8 mouse cellular contexts compared by ENCODE assay signal in genomic region chr9:55149499-55150278, GRCm38 (mm10). TPM values are rescaled to one million over a fixed set of nuclear protein-coding genes. Genes with fewer than 3 reads are reported as not detected.
DNase-seq lines count a peak whose midpoint lies in the region; ATAC-seq and TF ChIP-seq lines count a peak whose summit lies in the region.

No protein-coding gene starts in this region.

- peak overlapping the region; percentile 37; the same call in 1 of the 2 replicates for H3K4me2 ChIP-seq in CH12.LX (ENCODE audit: insufficient read depth, low read depth, poor library complexity, severe bottlenecking)
- peak overlapping the region; percentile 83 for H3K4me2 ChIP-seq in heart, postnatal 0 days (ENCODE audit: low read depth, low read length)
- H3K4me2 ChIP-seq in neural tube, embryonic 13.5 days: peak overlapping the region; percentile 90

- peaks cover 29% of the 10 kb centered on the region for H3K79me2 ChIP-seq in CH12.LX (replicated peaks; ENCODE audit: control insufficient read depth, extremely low read depth, insufficient read depth, poor library complexity, severe bottlenecking)

- no peaks in the 10 kb centered on the region for H3K27me3 ChIP-seq in CH12.LX (replicated peaks)
- H3K27me3 ChIP-seq in heart, postnatal 0 days (ENCODE audit: control insufficient read depth, insufficient read depth, low read length): no peaks in the 10 kb centered on the region
- H3K27me3 ChIP-seq in neural tube, embryonic 13.5 days: no peaks in the 10 kb centered on the region
- H3K27me3 ChIP-seq in testis, adult 2 months (ENCODE audit: control insufficient read depth, insufficient read depth, low read length): no peaks in the 10 kb centered on the region

- H3K27ac ChIP-seq in CH12.LX (ENCODE audit: insufficient read depth, low read depth): 0 out of 2 replicates have a peak overlapping the region, but pooled peaks have one; percentile 14
- H3K27ac ChIP-seq in bone marrow, adult 2 months (ENCODE audit: control insufficient read depth, insufficient read depth, low read depth, low read length, poor library complexity): peak overlapping the region; percentile 52
- peak overlapping the region; percentile 78 for H3K27ac ChIP-seq in heart, postnatal 0 days (ENCODE audit: low read depth)
- H3K27ac ChIP-seq in neural tube, embryonic 13.5 days (replicated peaks): peak overlapping the region; percentile 89
- peak overlapping the region; percentile 91 for H3K27ac ChIP-seq in testis, adult 2 months (ENCODE audit: control insufficient read depth, insufficient read depth, low read depth, low read length)

- no peak for TF ChIP-seq CTCF in CH12.LX (conservative IDR thresholded peaks at IDR 0.05 in 1 of 2, IDR thresholded peaks at IDR 0.05 in 1 of 2; ENCODE audit: low read depth in 2 of 2, low read length in 2 of 2)
- TF ChIP-seq CTCF in bone marrow, adult 2 months (IDR thresholded peaks at IDR 0.05; ENCODE audit: control insufficient read depth, insufficient read depth, low read length): no peak
- TF ChIP-seq CTCF in heart, postnatal 0 days (IDR thresholded peaks at IDR 0.05; ENCODE audit: low read depth): no peak
- TF ChIP-seq CTCF in lung, adult 2 months (IDR thresholded peaks at IDR 0.05; ENCODE audit: insufficient read depth, low read length): no peak
- TF ChIP-seq CTCF in testis, adult 2 months (IDR thresholded peaks at IDR 0.05; ENCODE audit: control insufficient read depth, insufficient read depth, insufficient replicate concordance, low read depth, low read length): no peak

- under 1% methylated on average over 91 of the region's 93 CpGs for WGBS in bone marrow, adult 2 months
- 0% methylated on average over 76 of the region's 93 CpGs for WGBS in heart, postnatal 0 days
- under 1% methylated on average over 93 of the region's 93 CpGs for WGBS in lung, adult 2 months
- under 1% methylated on average over 84 of the region's 93 CpGs for WGBS in neural tube, embryonic 13.5 days

- H3K4me1 ChIP-seq in CH12.LX (ENCODE audit: control insufficient read depth in 1 of 2, insufficient read depth in 2 of 2): peaks cover 16 to 38% of the 10 kb centered on the region in 2 experiments
- H3K4me1 ChIP-seq in bone marrow, adult 2 months (ENCODE audit: control insufficient read depth, insufficient read depth, low read length): no peaks in the 10 kb centered on the region; the same call in 1 of the 2 replicates
- H3K4me1 ChIP-seq in heart, postnatal 0 days (ENCODE audit: control insufficient read depth, insufficient read depth): peaks cover 14% of the 10 kb centered on the region; the same call in 1 of the 2 replicates
- H3K4me1 ChIP-seq in lung, adult 2 months (ENCODE audit: control insufficient read depth, insufficient read depth, low read length): peaks cover 9% of the 10 kb centered on the region
- peaks cover 39% of the 10 kb centered on the region for H3K4me1 ChIP-seq in neural tube, embryonic 13.5 days (replicated peaks)
- peaks cover 3% of the 10 kb centered on the region; the same call in 1 of the 2 replicates for H3K4me1 ChIP-seq in testis, adult 2 months (ENCODE audit: control insufficient read depth, insufficient read depth, low read length)

- TF ChIP-seq RAD21 in CH12.LX (IDR thresholded peaks at IDR 0.05; ENCODE audit: low read depth, low read length): no peak

- TF ChIP-seq POLR2A in CH12.LX (IDR thresholded peaks at IDR 0.05; ENCODE audit: low read depth, low read length): no peak
- TF ChIP-seq POLR2A in bone marrow, adult 2 months (IDR thresholded peaks at IDR 0.05; ENCODE audit: borderline replicate concordance, control insufficient read depth, low read depth, low read length): peak; percentile 1; the same call in 1 of the 2 replicates
- 0 out of 2 replicates have a peak, but pooled peaks have one; percentile 0 for TF ChIP-seq POLR2A in lung, adult 2 months (IDR thresholded peaks at IDR 0.05; ENCODE audit: borderline replicate concordance, extremely low read depth, low read depth, low read length)
- TF ChIP-seq POLR2A in testis, adult 2 months (IDR thresholded peaks at IDR 0.05; ENCODE audit: control insufficient read depth, low read depth, low read length): peak; percentile 49; the same call in 1 of the 2 replicates

- dilution Hi-C loops in CH12.LX (cut with MboI; ENCODE audit: extremely low pct_ligation_motif_present, extremely low pct_unique_long_range_greater_than_20kb, low sequenced_read_pairs): no loop called here

- peak; percentile 21 for DNase-seq in CH12.LX (ENCODE audit: extremely low read depth)
- peak; percentile 33 for DNase-seq in heart, postnatal 0 days (ENCODE audit: low spot score)
- DNase-seq in kidney, postnatal 25 days: peak; percentile 49 to 78
- peak; percentile 71 for DNase-seq in lung, adult 2 months

- H3K4me3 ChIP-seq in CH12.LX (replicated peaks in 1 of 3; ENCODE audit: low read depth in 2 of 3, low read length in 2 of 3, poor library complexity in 1 of 3): peak overlapping the region; percentile 82 to 90 (median 83)
- H3K4me3 ChIP-seq in bone marrow, adult 2 months (replicated peaks; ENCODE audit: control insufficient read depth, low read depth, low read length): peak overlapping the region; percentile 68
- H3K4me3 ChIP-seq in heart, postnatal 0 days (ENCODE audit: low read depth, low read length): peak overlapping the region; percentile 96
- peak overlapping the region; percentile 73 for H3K4me3 ChIP-seq in lung, adult 2 months (replicated peaks; ENCODE audit: extremely low read depth, low read depth, low read length)
- peak overlapping the region; percentile 95 for H3K4me3 ChIP-seq in neural tube, embryonic 13.5 days
- H3K4me3 ChIP-seq in testis, adult 2 months (ENCODE audit: control insufficient read depth, low read depth, low read length): peak overlapping the region; percentile 94

- H3K36me3 ChIP-seq in CH12.LX (replicated peaks in 1 of 2; ENCODE audit: control insufficient read depth in 1 of 2, insufficient read depth in 1 of 2, low read length in 1 of 2): peaks cover 0 to 16% of the 10 kb centered on the region in 2 experiments
- no peaks in the 10 kb centered on the region for H3K36me3 ChIP-seq in heart, postnatal 0 days (replicated peaks; ENCODE audit: control insufficient read depth, insufficient read depth, low read length)
- H3K36me3 ChIP-seq in neural tube, embryonic 13.5 days: 0 out of 2 replicates have a peak, but pooled peaks cover 3% of the 10 kb centered on the region
- no peaks in the 10 kb centered on the region for H3K36me3 ChIP-seq in testis, adult 2 months (ENCODE audit: control insufficient read depth, insufficient read depth, low read length)

- no peaks in the 10 kb centered on the region for H3K9me3 ChIP-seq in CH12.LX (replicated peaks; ENCODE audit: low read length)
- H3K9me3 ChIP-seq in heart, postnatal 0 days (replicated peaks; ENCODE audit: control insufficient read depth, low read length): no peaks in the 10 kb centered on the region
- no peaks in the 10 kb centered on the region for H3K9me3 ChIP-seq in neural tube, embryonic 13.5 days

- peak overlapping the region; percentile 70 for H3K9ac ChIP-seq in CH12.LX (ENCODE audit: insufficient read depth, low read depth)
- H3K9ac ChIP-seq in heart, postnatal 0 days (replicated peaks; ENCODE audit: low read depth, low read length): peak overlapping the region; percentile 96
- peak overlapping the region; percentile 98 for H3K9ac ChIP-seq in neural tube, embryonic 13.5 days

- in situ Hi-C loops in CH12.LX (cut with MboI; ENCODE audit: low pct_ligation_motif_present, low pct_unique_long_range_greater_than_20kb, low sequenced_read_pairs): no loop called here

- no peak for TF ChIP-seq EP300 in CH12.LX (IDR thresholded peaks at IDR 0.05; ENCODE audit: low read length)
- TF ChIP-seq EP300 in heart, postnatal 0 days (IDR thresholded peaks at IDR 0.05; ENCODE audit: low read depth): no peak

- ATAC-seq in erythroid progenitor cell, adult 5-6 weeks (replicated peaks; ENCODE audit: low FRiP score, poor library complexity, severe bottlenecking): peak; percentile 56
- peak; percentile 79 for ATAC-seq in heart, postnatal 0 days (ENCODE audit: insufficient read depth, low read depth)
- ATAC-seq in neural tube, embryonic 13.5 days (ENCODE audit: low read depth): peak; percentile 87

TF ChIP-seq in CH12.LX, 34 proteins besides CTCF, POLR2A, EP300 and RAD21 (continues in another document):
- no peak for TF ChIP-seq GABPA (IDR thresholded peaks at IDR 0.05; ENCODE audit: insufficient replicate concordance, low read depth, low read length)
- no peak for TF ChIP-seq MEF2A (IDR thresholded peaks at IDR 0.05; ENCODE audit: borderline replicate concordance, low read depth, low read length)
- TF ChIP-seq PAX5 (IDR thresholded peaks at IDR 0.05; ENCODE audit: low read length): no peak
- no peak for TF ChIP-seq MAFK (IDR thresholded peaks at IDR 0.05; ENCODE audit: insufficient replicate concordance, low read length)

RNA-seq across cellular contexts. Expression of gene Ube2q2, which starts 1.0 kb away (rescaled TPM):
- total RNA-seq in CH12.LX (2012; rRNA removed): 13.1 and 16.0 TPM in 2 replicates
- total RNA-seq in CH12.LX (2014; rRNA removed): 24.1 and 25.7 TPM in 2 replicates
- polyA plus RNA-seq in CH12.LX (2012; ENCODE audit: insufficient read length, low read depth): 22.7 and 24.4 TPM in 2 replicates
- 9.0 and 13.1 TPM in 2 replicates for polyA plus RNA-seq in bone marrow, adult 2 months (2011; ENCODE audit: insufficient read depth, insufficient read length, low replicate concordance, missing spikeins)
- 10.5 and 12.6 TPM in 2 replicates for total RNA-seq in erythroid progenitor cell, adult 5-6 weeks (2015; ENCODE audit: low replicate concordance)
- total RNA-seq in erythroid progenitor cell, adult 5-6 weeks (2017; ENCODE audit: low replicate concordance): 5.6 and 13.5 TPM in 2 replicates
- total RNA-seq in heart, postnatal 0 days (2014; rRNA removed; ENCODE audit: low replicate concordance): 18.6 and 23.5 TPM in 2 replicates
- 21.6 and 22.0 TPM in 2 replicates for polyA plus RNA-seq in heart, postnatal 0 days (2015; fragmentation: Nextera tagmentation; extraction: Ambion mirVana)
- 9.9 and 11.7 TPM in 2 replicates for polyA plus RNA-seq in lung, adult 2 months (2012; rRNA removed)
- 48.0 and 48.4 TPM in 2 replicates for polyA plus RNA-seq in neural tube, embryonic 13.5 days (2015; fragmentation: Nextera tagmentation; extraction: Ambion mirVana)
- 19.0 and 19.8 TPM in 2 replicates for polyA plus RNA-seq in testis, adult 2 months (2012; rRNA removed)

RNA-seq across cellular contexts. Expression of gene Fbxo22, which starts 59.0 kb away (rescaled TPM):
- total RNA-seq in CH12.LX (2012; rRNA removed) (21.4 and 29.5 TPM in 2 replicates), CH12.LX (2014; rRNA removed) (38.5 and 44.9 TPM in 2 replicates)
- 41.8 and 42.1 TPM in 2 replicates for polyA plus RNA-seq in CH12.LX (2012; ENCODE audit: insufficient read length, low read depth)
- polyA plus RNA-seq in bone marrow, adult 2 months (2011; ENCODE audit: insufficient read depth, insufficient read length, low replicate concordance, missing spikeins): 12.6 and 19.8 TPM in 2 replicates
- 18.0 and 22.3 TPM in 2 replicates for total RNA-seq in erythroid progenitor cell, adult 5-6 weeks (2015; ENCODE audit: low replicate concordance)
- 8.2 and 12.2 TPM in 2 replicates for total RNA-seq in erythroid progenitor cell, adult 5-6 weeks (2017; ENCODE audit: low replicate concordance)
- total RNA-seq in heart, postnatal 0 days (2014; rRNA removed; ENCODE audit: low replicate concordance): 42.0 and 45.0 TPM in 2 replicates
- 46.8 and 48.3 TPM in 2 replicates for polyA plus RNA-seq in heart, postnatal 0 days (2015; fragmentation: Nextera tagmentation; extraction: Ambion mirVana)
- 10.0 and 12.5 TPM in 2 replicates for polyA plus RNA-seq in lung, adult 2 months (2012; rRNA removed)
- 79.9 and 80.1 TPM in 2 replicates for polyA plus RNA-seq in neural tube, embryonic 13.5 days (2015; fragmentation: Nextera tagmentation; extraction: Ambion mirVana)
- 4.9 and 6.2 TPM in 2 replicates for polyA plus RNA-seq in testis, adult 2 months (2012; rRNA removed)

Comparison
In these comparisons a context has a peak if more than half of its experiments do, and no peak if none do; other contexts are left out.
1. Peak in every context shown above with its lines: DNase-seq, ATAC-seq, H3K4me3 ChIP-seq and H3K27ac ChIP-seq.
2. DNase-seq: peak in every context shown above with its lines; median percentile 71 in lung, adult 2 months; 64 in kidney, postnatal 25 days; 33 in heart, postnatal 0 days; 21 in CH12.LX.
3. H3K27ac ChIP-seq: peak in every context shown above with its lines; median percentile 91 in testis, adult 2 months; 89 in neural tube, embryonic 13.5 days; 78 in heart, postnatal 0 days; 52 in bone marrow, adult 2 months; 14 in CH12.LX.
4. H3K4me2 ChIP-seq: peak in every context shown above with its lines; median percentile 90 in neural tube, embryonic 13.5 days; 83 in heart, postnatal 0 days; 37 in CH12.LX.